Comparison of ENCODE assay signal across 8 mouse cellular contexts in genomic region chr11:113748797-113749521, GRCm38 (mm10). TPM values are rescaled to one million over a fixed set of nuclear protein-coding genes. Genes with fewer than 3 reads are reported as not detected.
DNase-seq lines count a peak whose midpoint lies in the region; ATAC-seq and TF ChIP-seq lines count a peak whose summit lies in the region.

No protein-coding gene starts in this region.

- H3K9me3 ChIP-seq in ES-Bruce4 (replicated peaks; ENCODE audit: control insufficient read depth, insufficient read depth, low read length, poor library complexity, severe bottlenecking) = no peaks in the 10 kb centered on the region
- H3K9me3 ChIP-seq in forebrain, embryonic 16.5 days (ENCODE audit: control insufficient read depth, low read length) = no peaks in the 10 kb centered on the region
- H3K9me3 ChIP-seq in intestine, postnatal 0 days (ENCODE audit: control insufficient read depth) = no peaks in the 10 kb centered on the region
- H3K9me3 ChIP-seq in neural tube, embryonic 15.5 days (replicated peaks) = no peaks in the 10 kb centered on the region

- ATAC-seq in forebrain, embryonic 16.5 days = no peak
- peak; percentile 3; the same call in 1 of the 2 replicates for ATAC-seq in intestine, postnatal 0 days
- no peak for ATAC-seq in neural tube, embryonic 15.5 days (ENCODE audit: low FRiP score)
- ATAC-seq in activated CD4-positive, CD25-positive, alpha-beta regulatory T cell, adult 4 months = no peak

- DNase-seq in adrenal gland, postnatal 14 days = peak; percentile 82
- DNase-seq in lung, adult 2 months = peak; percentile 77
- DNase-seq in cerebellum, adult 9-10 months = no peak

- peak overlapping the region; percentile 91 for H3K4me3 ChIP-seq in ES-Bruce4 (ENCODE audit: low read depth, low read length)
- H3K4me3 ChIP-seq in forebrain, embryonic 16.5 days (replicated peaks; ENCODE audit: low read length) = peak overlapping the region; percentile 70
- H3K4me3 ChIP-seq in intestine, postnatal 0 days (ENCODE audit: low read depth, low read length) = peak overlapping the region; percentile 69
- H3K4me3 ChIP-seq in lung, adult 2 months (replicated peaks; ENCODE audit: extremely low read depth, low read depth, low read length) = peak overlapping the region; percentile 91
- H3K4me3 ChIP-seq in neural tube, embryonic 15.5 days (replicated peaks) = peak overlapping the region; percentile 72

- H3K4me1 ChIP-seq in ES-Bruce4 (ENCODE audit: control insufficient read depth, insufficient read depth, low read length) = peaks cover 11% of the 10 kb centered on the region
- H3K4me1 ChIP-seq in forebrain, embryonic 16.5 days (replicated peaks; ENCODE audit: control insufficient read depth, insufficient read depth, low read length) = peaks cover 41% of the 10 kb centered on the region
- peaks cover 17% of the 10 kb centered on the region; the same call in 1 of the 2 replicates for H3K4me1 ChIP-seq in intestine, postnatal 0 days (replicated peaks; ENCODE audit: control insufficient read depth, insufficient read depth, low read length)
- H3K4me1 ChIP-seq in lung, adult 2 months (ENCODE audit: control insufficient read depth, insufficient read depth, low read length) = peaks cover 26% of the 10 kb centered on the region
- peaks cover 52% of the 10 kb centered on the region for H3K4me1 ChIP-seq in neural tube, embryonic 15.5 days

- TF ChIP-seq CTCF in ES-Bruce4 (IDR thresholded peaks at IDR 0.05; ENCODE audit: low read depth, low read length) = no peak
- TF ChIP-seq CTCF in intestine, postnatal 0 days (IDR thresholded peaks at IDR 0.05; ENCODE audit: low read depth) = no peak
- TF ChIP-seq CTCF in lung, adult 2 months (IDR thresholded peaks at IDR 0.05; ENCODE audit: insufficient read depth, low read length) = no peak

- peak overlapping the region; percentile 77 for H3K9ac ChIP-seq in ES-Bruce4 (ENCODE audit: low read depth, poor library complexity, severe bottlenecking)
- H3K9ac ChIP-seq in forebrain, embryonic 16.5 days (replicated peaks; ENCODE audit: low read depth, low read length) = peak overlapping the region; percentile 95
- peak overlapping the region; percentile 69 for H3K9ac ChIP-seq in intestine, postnatal 0 days (ENCODE audit: low read depth, low read length)
- H3K9ac ChIP-seq in neural tube, embryonic 15.5 days (replicated peaks) = peak overlapping the region; percentile 97

- 12% methylated on average over 21 of the region's 21 CpGs for WGBS in forebrain, embryonic 16.5 days
- 3% methylated on average over 21 of the region's 21 CpGs for WGBS in intestine, postnatal 0 days
- 11% methylated on average over 21 of the region's 21 CpGs for WGBS in lung, adult 2 months
- 10% methylated on average over 21 of the region's 21 CpGs for WGBS in neural tube, embryonic 15.5 days

- no peaks in the 10 kb centered on the region; the same call in none of the 2 replicates for H3K36me3 ChIP-seq in ES-Bruce4 (ENCODE audit: control insufficient read depth, insufficient read depth, low read length, poor library complexity, severe bottlenecking)
- no peaks in the 10 kb centered on the region for H3K36me3 ChIP-seq in forebrain, embryonic 16.5 days (ENCODE audit: control insufficient read depth, insufficient read depth)
- H3K36me3 ChIP-seq in intestine, postnatal 0 days (ENCODE audit: control insufficient read depth, insufficient read depth) = no peaks in the 10 kb centered on the region; the same call in 1 of the 2 replicates
- no peaks in the 10 kb centered on the region for H3K36me3 ChIP-seq in neural tube, embryonic 15.5 days

- H3K27ac ChIP-seq in ES-Bruce4 (ENCODE audit: insufficient read depth, low read length) = no peak overlapping the region
- H3K27ac ChIP-seq in forebrain, embryonic 16.5 days (ENCODE audit: low read length) = no peak overlapping the region
- H3K27ac ChIP-seq in intestine, postnatal 0 days (ENCODE audit: low read depth, low read length) = peak overlapping the region; percentile 87
- H3K27ac ChIP-seq in neural tube, embryonic 15.5 days (replicated peaks) = peak overlapping the region; percentile 97

- TF ChIP-seq POLR2A in ES-Bruce4 (IDR thresholded peaks at IDR 0.05; ENCODE audit: insufficient read depth, low read length) = no peak
- TF ChIP-seq POLR2A in lung, adult 2 months (IDR thresholded peaks at IDR 0.05; ENCODE audit: borderline replicate concordance, extremely low read depth, low read depth, low read length) = peak; percentile 45; the same call in 1 of the 2 replicates

- no peaks in the 10 kb centered on the region for H3K27me3 ChIP-seq in ES-Bruce4 (ENCODE audit: control insufficient read depth, insufficient read depth, low read length, poor library complexity, severe bottlenecking)
- H3K27me3 ChIP-seq in forebrain, embryonic 16.5 days (replicated peaks; ENCODE audit: control insufficient read depth, insufficient read depth, low read length) = no peaks in the 10 kb centered on the region
- H3K27me3 ChIP-seq in intestine, postnatal 0 days (replicated peaks; ENCODE audit: control insufficient read depth, insufficient read depth, low read length) = no peaks in the 10 kb centered on the region
- H3K27me3 ChIP-seq in neural tube, embryonic 15.5 days (replicated peaks) = no peaks in the 10 kb centered on the region

- peak overlapping the region; percentile 68 for H3K4me2 ChIP-seq in forebrain, embryonic 16.5 days (ENCODE audit: low read length)
- peak overlapping the region; percentile 87 for H3K4me2 ChIP-seq in intestine, postnatal 0 days (replicated peaks; ENCODE audit: low read depth)
- peak overlapping the region; percentile 82 for H3K4me2 ChIP-seq in neural tube, embryonic 15.5 days

- no peak for TF ChIP-seq EP300 in ES-Bruce4 (IDR thresholded peaks at IDR 0.05; ENCODE audit: insufficient read depth, low read depth, low read length)

RNA-seq across cellular contexts. Expression of gene Cdc42ep4, which starts 2.7 kb away (rescaled TPM):
- polyA plus RNA-seq in ES-Bruce4 (2011; ENCODE audit: insufficient read depth, insufficient read length, low read depth, missing spikeins) = 29.4 and 32.4 TPM in 2 replicates
- 76.8 and 82.7 TPM in 2 replicates for total RNA-seq in adrenal gland, postnatal 14 days (2021)
- 99.9 and 100 TPM in 2 replicates for polyA plus RNA-seq in forebrain, embryonic 16.5 days (2015; fragmentation: Nextera tagmentation; extraction: Ambion mirVana)
- polyA plus RNA-seq in intestine, postnatal 0 days (2015; fragmentation: Nextera tagmentation; extraction: Ambion mirVana) = 30.2 and 33.0 TPM in 2 replicates
- polyA plus RNA-seq in lung, adult 2 months (2012; rRNA removed) = 80.4 and 115 TPM in 2 replicates
- 58.1 and 58.6 TPM in 2 replicates for polyA plus RNA-seq in neural tube, embryonic 15.5 days (2015; fragmentation: Nextera tagmentation; extraction: Ambion mirVana)
- polyA plus RNA-seq in activated CD4-positive, CD25-positive, alpha-beta regulatory T cell, adult 4 months (2017; shearing (Covaris generic)) = 1 to 10 TPM; 2.4 to 2.5 TPM

RNA-seq across cellular contexts. Expression of gene Cpsf4l, which starts 39.1 kb away (rescaled TPM):
- 18.0 and 18.1 TPM in 2 replicates for polyA plus RNA-seq in ES-Bruce4 (2011; ENCODE audit: insufficient read depth, insufficient read length, low read depth, missing spikeins)
- 1.5 and 2.5 TPM in 2 replicates for total RNA-seq in adrenal gland, postnatal 14 days (2021)
- 0.32 and 0.35 TPM in 2 replicates for polyA plus RNA-seq in forebrain, embryonic 16.5 days (2015; fragmentation: Nextera tagmentation; extraction: Ambion mirVana)
- not detected in 2 replicates for polyA plus RNA-seq in intestine, postnatal 0 days (2015; fragmentation: Nextera tagmentation; extraction: Ambion mirVana)
- 0.09 TPM in 1 of 2 replicates, not detected in the other for polyA plus RNA-seq in lung, adult 2 months (2012; rRNA removed)
- 0.27 and 10.0 TPM in 2 replicates for polyA plus RNA-seq in neural tube, embryonic 15.5 days (2015; fragmentation: Nextera tagmentation; extraction: Ambion mirVana)
- polyA plus RNA-seq in activated CD4-positive, CD25-positive, alpha-beta regulatory T cell, adult 4 months (2017; shearing (Covaris generic)) = under 1 TPM in 1 of 2 experiments, not detected in 1; 0.45 TPM

Comparison
In these comparisons a context has a peak if more than half of its experiments do, and no peak if none do; other contexts are left out.
1. H3K27ac ChIP-seq: peak in intestine, postnatal 0 days (single experiment) and neural tube, embryonic 15.5 days (single experiment); none in ES-Bruce4 (single experiment) and forebrain, embryonic 16.5 days (single experiment).
2. Peak in every context shown above with its lines, with median percentiles within 50 percentile points of each other: H3K4me3 ChIP-seq, H3K9ac ChIP-seq and H3K4me2 ChIP-seq.